Mouse (Mus musculus): ENCODE measurements at regions not wholly inside any gene's neighbourhood (a gene's known extent, or its start where the extent isn't known, plus 50 kb on each side); places are given as distances from the start of the nearest gene placed in this dataset.
"Not testable (repeated sequence)": the region's sequence is repeated elsewhere in the genome, so short reads cannot be mapped to it uniquely, and the experiment has no call there.

DNA sequence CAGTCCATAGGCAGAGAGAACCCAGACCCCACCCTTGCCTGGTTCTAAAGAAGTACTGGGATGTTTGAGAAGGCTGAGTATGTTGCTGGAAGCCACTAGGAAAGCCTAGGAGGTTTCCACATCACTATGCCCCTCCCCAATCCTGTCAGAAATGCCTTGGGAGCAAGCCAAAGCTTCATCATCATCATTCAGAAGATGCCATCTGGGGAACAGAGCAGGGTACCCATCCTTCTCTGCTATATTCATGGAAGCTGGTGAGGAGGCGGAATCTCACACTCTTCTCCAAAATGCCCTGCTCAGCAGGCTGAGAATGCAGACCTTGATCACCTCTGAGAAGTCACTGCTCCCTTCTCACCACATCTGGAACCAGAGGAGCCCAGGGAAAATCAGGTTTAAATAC lies 200.7 kb downstream of the Plxna1 start:
- DNase-seq = no peak

DNA sequence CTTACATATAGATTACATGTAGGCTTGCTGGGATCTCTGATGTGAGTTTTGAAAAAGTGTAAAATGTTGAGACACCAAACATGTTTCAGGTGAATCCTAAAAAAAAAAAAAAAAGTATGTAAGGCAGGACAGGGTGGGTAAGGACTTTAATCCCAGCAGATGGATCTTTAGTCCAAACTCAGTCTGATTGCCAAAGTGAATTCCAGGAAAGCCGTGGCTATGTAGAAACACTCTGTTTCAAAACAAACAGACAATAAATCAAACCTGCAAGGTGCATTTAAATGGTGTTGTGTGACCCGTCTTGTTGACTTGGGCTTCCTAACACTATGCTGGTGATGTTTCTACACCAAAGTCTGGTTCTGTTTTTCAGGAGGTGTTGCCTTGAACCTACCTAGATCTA lies 192.9 kb downstream of the Plxna1 start:
- DNase-seq = no peak

DNA sequence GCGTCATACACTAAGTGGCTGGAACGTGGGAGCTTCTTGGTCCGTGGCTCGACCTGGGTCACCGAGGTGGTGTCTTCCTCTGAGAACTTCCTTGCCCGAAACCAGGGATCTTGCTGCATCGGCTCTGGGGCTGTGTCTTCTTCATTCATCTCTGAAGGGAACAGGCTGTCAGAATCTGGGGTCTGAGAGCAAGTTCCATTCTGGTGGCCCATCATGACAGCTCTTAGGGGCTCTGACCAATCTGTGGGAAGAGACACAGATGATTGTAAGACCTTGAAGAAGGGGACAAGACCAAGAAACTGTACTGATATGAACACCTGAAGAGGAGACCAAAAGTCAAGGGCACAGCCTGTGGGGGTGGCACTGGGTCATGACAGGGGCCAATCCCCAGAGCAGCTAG lies 177.5 kb downstream of the Plxna1 start:
- DNase-seq = not testable (repeated sequence)

DNA sequence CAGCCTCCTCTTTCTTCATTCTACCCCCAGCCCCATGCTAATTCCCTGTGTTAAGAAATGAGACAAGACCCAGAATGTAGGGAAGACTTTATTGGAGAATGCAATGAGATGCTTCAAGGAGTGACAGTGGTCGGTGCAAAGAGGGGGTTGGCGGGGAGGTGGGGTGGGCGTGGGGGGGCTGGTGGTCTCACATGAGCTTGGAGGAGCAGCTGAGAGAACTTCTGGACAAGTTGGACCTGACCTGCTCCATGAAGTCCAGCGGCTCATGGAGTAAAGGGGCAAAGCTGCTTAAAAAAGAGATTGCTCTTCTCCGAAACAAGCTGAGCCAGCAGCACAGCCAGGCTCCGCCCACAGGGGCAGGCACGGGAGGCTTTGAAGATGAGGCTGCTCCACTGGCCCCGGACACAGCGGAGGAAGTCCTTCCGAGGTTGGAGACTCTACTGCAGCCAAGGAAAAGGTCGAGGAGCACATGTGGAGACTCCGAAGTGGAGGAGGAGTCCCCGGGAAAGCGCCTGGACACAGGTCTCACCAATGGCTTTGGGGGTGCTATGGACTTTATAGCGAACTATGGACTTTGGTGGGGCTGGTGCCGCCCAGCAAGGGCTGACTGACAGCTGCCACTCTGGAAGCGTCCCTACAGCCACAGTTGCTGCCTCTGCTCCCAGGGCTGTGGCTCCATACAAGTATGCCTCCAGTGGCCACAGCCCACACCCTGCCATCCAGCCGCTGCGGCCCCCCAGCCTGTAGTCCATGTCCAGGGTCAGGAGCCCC lies 161.7 kb downstream of the Plxna1 start:
- not testable (repeated sequence) for DNase-seq

DNA sequence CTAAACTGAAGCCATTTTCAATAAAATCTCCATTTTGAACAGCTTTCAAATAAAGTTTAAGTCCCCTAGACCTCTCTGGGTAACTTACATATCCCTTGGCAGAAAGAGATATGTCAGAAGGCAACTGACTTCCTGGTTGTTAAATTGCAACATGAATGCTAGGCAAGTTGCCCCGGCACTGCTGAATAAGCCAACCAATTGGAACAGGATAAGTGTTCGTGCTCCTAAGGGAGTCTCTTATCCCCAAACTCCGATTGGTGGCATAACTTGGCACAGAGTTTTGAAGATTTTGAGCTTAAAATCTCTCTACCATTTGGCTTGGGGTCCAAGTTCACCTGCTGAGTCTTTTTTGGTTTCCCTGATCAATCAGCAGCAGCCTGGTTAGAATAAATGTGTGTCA lies 147.4 kb downstream of the Plxna1 start:
- DNase-seq = no peak

DNA sequence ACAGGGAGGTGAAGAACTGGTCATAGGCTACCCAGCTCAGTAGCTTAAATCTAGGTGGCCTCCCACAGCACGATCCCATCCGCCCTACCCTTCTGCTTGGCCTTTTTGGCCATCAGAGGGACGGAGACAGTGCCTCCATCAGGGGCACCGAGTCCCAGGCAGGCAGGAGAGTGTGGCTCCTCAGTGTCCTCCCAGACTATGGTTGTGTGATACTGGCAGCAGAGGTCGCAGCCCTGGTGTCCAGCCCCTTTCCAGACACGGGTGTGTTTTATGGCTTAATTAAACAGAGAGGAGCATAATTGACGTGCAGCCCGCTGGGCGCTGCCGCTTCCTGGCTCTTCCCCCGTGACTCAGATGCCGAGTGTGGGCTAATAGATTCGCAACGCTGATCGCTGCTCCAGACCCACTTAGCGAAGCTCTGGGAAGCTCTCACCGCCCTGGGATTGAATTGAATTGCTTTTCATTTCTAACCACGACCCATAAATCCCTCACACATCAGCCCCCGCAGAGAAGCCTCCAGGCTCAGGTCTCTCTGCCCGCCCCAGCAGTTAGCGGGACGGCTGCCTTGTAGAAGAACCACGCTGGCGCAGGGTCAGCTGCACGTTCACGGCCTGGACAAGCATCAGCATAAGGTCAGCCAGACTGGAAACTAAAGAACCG lies 126.9 kb downstream of the Plxna1 start:
- peak; percentile 20 for DNase-seq

DNA sequence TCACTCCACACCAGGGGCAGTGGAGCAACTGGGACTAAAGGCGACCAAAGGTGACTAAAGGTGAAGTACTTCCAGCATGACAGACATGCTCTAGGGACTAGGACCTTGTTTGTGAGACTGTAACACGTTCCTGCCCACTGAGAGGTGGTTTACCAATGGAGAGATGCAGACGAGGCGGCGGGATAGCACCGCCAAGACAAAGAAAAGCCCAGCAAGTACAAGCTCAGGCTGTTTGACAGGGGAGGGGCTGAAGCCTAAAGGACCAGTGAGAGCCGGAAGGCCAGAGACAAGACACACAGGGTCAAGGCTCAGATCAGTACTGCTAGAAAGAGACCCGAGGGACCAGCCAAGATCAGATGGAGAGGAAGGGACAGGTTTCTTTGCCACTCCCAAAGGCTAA lies 126.2 kb downstream of the Plxna1 start:
- no peak for DNase-seq

DNA sequence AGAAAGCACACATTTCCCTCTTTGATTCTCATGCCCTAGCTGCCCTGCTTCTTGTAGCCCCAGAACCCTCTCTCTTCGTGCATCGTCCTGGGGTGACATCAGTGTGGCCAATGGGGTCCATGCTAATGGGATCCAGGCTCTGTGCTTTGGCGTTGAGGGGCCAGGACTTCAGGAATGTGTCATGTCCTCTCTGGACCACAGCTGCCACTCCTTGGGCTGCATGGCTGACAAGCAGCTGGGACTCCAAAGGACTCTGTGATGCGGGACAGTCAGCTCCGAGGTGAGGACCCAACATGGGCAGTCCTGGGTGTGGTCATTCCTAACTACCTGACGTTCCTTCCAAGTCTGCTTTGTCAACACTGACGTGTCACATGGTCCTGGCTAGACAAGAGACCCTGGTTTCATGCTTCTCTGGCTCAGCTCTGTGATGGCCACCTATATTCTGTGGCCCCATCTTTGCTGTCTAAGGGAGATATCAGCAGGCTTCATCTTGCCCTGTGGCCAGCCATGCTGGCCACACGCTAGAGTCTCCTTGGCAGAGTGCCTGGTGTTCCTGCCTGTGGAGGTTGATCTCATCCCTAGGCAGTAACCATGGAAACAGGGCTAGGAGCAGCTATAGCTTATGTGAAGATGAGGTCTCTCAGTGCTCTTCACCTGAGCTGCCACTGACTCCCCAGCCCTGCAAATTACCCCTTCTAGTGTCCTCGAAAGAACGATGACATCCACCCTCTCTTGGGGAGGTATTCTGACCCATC lies 125.4 kb downstream of the Plxna1 start:
- peak; percentile 88 for DNase-seq

DNA sequence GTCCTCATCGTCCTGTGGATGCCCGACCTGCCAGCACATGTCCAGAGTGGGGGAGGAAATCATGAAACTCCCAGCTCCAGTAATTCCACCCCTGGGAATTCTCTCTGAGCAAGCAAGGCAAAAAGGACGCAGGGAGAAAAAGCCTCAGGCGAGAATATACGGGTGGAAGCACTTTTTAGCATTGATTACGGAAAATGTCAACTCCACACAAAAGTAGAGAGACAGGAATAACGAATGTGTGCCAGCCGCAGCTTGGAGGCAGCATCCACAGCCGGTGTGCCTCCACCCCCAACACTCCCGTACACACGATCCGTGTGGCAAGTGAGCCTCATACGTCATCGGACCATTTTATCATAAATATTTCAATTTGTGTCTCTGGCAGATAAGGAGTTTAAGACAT lies 123.5 kb downstream of the Plxna1 start:
- peak; percentile 33 for DNase-seq

DNA sequence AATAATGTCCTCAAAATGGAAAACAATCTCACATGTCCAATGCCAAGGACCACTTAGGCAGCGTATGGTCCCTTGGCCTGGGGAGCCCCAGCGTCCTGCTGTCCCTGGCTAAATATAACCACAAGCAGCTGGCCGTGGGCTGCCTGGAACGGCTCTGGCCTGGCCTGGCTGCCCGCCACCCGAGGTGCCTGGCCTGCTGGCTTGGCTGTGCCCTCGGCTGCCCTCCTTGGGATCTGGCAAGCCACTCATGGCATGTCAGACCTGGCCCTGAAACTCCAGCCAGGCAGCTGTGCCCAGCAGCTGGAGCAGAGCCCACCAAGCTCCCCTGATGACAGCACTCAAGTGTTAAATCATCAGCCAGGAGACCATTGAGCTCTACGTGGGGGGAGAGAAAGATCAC lies 122.9 kb downstream of the Plxna1 start:
- DNase-seq = peak; percentile 92

DNA sequence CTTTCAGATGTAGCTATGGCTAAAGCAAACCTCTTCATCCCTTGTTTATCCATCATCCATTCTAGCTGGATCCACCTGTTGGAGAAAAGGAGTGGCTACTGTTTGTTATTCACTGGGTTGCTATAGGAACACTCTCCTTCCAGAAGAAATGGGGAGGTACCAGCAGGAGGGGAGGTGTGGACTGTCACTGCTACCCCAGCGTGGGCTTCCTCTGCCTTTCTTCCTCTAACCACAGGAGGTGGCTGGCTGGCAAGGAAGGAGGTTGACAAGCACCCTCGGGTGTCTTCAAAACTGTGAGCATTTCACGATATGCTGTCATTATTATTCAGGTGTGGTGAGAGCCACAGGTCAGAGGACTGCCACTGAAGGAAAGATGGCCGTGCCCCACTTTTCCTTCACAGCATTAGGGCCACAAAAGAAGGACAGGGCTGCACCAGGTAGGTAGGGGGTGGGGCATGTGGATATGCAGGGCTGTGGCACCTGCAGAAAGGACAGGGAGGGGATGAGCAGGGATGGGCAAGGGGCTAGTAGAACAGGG lies 122.2 kb downstream of the Plxna1 start:
- DNase-seq = peak; percentile 27

DNA sequence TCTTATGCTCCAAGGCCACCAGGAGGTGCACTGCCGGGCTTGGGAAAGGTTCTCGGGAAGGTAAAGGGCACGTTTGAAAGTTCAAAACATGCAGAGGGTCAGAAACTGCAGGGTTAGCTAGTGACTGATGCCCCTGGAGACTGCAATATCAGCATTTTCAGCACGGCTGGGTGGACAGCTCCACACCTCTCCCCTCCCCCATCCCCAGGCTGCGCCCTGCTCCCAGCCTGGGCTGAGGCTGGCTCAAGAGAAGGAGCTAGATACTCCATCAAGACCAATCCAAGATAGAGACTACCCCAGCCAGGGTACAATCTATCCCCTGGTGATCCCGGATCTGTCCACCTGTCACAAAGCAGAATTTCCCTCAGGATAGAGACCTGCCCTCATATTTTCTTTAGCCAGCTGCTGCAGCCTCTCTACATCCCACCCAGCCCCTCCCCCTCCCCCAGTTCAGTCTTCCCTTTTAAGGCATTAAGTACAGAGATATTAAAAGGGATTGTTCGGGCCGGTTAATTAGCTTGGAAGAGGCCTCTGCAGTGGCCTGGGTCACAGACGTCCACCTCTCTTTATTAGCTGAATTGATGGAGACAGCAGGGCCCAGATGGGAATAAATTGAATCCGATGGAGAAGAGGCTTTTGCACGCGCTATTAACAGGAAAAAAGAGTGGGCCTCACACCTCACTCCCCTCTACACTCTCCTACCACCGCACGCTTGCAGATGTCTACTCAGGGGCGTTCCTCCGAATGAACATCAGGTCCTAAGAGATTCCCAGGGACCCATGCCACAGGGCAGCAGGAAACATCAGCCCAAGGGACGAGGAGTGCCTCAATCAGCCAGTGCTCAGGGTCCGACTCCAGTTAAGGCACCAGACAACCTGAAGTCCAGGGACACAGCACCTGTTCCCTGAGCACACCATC lies 119.8 kb downstream of the Plxna1 start:
- DNase-seq = no peak

DNA sequence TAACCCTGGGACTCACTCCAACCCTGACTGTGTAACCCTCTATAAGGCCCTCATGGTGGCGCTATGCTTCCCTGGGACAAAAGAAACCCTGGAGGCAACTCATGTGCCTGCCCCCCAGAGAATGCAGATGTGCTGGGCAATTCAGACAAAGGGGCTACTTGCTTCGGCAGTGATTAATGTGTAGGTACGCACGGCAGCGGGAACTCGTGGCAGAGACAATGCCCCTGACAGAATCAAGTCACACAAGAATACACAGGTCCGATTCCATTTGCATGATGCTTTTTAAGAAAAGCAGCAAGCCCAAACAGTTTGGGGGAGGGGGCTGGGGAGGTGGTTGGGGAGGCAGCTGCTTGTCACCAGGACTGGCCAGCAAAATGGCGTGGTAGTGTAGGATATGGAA lies 116.9 kb downstream of the Plxna1 start:
- DNase-seq = no peak

DNA sequence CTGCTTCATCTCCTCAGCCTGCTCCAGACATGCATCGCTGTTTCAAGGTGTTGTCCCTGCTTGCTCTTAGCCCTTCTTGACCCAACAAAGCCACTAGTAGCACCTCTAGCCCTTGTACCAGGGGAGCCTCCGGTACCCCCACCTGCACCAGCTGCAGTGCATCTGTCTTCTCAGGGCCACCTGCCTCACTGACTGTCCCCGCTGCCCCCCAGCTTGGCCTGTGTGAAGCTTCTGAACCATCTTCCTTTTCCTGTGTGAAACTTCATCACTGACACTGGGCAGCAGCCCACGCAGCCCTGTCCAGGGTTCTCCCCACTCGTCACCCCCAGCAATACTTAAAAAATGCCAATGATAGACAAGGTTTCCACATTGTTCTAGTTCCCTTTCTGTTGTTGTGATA lies 116.2 kb downstream of the Plxna1 start:
- DNase-seq = no peak

DNA sequence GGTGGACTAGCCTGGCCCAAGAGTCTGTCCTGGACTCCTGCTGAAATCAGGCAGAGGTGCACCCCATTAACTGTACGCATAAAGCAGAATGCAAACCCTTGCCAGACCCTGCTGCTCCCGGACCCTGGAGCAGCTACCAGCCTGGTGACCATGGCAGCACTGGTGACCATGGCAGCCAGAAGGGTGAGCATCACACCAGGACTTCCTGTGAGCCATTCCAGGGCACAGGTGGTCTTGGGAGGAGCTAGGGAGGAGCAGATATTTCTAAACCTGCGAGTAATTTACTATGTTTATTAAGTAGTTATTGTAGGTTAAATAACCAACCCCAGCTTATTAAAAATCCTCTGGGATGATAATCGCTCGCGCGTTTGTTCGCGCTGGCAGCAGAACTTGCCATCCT lies 113.8 kb downstream of the Plxna1 start:
- DNase-seq = no peak

DNA sequence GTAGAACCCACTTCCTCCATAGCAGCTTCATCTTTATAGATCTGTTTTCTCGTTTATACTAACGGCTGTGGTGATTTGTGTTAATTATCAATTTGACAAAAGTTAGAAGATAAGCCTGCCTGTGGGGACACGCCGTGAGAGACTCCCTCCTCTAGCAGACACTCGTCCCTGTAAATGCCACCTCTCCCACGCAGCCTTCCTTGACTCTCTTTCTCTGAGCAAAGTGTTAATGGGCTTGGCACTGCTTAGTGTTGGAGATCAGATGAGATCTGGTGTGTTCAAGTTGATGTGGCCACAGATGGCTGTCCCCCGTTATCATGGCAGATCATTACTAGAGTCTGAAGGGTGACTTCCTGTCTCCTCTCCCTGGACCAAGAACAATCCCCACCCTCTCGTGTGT lies 113.1 kb downstream of the Plxna1 start:
- no peak for DNase-seq

DNA sequence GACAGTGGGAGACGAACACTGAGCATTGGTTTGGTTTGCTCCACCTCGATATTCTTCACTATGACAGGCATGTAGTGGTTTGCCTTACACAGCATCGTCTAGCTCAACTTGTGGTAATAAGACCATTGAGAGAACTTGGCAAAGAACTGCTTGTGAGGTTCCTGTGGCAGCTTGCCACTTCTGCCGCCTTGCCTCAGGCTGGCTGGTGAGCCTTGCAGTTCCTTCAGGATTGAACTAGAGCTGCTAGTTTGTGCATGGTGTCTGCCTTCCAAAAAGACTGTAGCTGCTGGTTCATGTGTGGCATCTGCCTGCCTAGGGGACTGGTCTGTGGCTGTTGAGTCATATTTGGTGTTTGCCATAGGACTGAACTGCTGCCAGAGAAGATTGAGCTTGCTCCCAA lies 110.8 kb downstream of the Plxna1 start:
- no peak for DNase-seq

DNA sequence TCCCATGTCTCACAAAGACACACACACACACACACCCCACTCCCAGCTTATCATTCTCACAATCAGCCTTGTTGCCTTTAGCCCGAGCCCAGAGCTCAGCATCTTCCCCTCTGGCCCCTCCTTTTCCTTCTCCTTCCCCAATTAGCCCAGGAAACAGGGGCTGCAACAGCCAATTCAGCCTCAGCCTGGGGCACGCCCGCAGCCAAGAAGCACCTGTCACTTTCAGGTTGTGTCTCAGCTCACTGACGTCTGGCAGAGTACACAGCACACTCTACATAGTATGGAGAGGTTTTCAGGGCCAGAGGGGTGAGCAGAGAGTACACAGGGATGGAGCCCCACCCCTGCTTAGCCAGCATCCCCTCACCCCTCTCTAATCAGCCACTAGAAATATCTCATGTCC lies 106.4 kb downstream of the Plxna1 start:
- no peak for DNase-seq

DNA sequence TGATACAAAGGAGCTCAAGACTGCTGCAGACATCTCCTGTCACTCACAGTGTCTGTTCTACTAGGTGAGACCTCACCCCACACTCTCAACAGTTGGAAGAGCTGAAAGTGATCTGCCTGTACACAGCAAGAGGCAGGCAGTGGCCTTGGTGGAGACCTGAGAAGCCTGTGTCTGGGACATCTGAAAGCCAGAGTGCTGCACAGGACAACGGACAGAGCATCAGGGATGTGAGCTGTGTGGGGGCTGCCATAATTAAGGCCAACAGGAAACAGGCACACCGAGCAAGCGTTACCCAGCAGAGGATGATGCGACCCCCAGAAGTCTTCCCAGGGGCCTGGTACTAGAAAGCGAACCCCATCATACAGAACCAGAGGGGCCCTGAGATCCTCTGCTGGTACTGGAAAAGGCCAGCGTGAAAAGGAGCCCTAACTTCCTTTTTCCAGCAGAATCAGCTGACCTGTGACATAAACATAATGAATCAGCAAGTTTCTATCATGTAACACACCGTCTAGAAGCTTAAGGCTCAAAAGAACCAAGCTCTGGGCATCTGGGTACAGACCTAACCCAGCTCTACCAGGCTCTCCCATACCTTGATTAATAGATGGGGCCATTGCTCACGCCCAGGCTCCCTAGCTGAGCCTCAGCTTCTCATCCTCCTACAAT lies 105.7 kb downstream of the Plxna1 start:
- no peak for DNase-seq

DNA sequence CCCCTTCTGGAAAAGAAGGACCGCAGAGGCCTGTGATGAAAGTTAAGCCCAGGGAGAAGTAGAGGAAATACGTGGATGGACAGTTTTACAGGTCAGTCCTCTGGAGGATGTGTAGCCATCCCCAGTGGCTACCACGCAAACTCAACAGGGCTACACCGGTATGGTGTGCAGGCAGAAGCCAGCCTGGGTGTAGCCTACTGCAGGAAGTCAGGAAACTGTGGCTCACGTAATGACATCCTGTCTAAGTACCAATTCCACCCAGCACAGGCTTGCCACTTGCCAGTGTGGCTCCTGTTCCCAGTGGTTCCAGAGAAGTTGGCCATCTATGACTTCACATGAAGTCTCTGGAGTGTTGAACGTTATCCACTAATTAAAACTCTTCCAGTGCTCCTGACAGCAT lies 105.0 kb downstream of the Plxna1 start:
- DNase-seq = no peak

DNA sequence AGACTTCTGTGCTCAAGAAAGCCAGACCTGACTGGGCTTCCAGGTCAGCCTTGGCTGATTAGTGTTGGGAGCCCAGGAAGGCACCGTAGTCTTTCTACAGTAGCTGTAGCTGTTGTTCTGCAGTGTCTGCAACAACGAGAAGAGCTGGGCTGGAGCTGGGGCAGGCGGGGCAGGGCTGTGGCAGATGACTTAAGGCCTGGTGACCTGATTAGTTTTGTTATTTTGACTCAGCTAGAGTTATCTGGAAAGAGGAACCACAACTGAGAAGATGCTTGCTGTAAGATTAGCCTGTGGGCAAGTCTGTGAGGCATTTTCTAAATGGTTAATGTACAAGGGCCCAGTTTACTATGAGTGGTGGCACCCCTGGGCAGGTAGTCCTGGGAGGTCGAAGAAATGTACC lies 104.3 kb downstream of the Plxna1 start:
- no peak for DNase-seq

DNA sequence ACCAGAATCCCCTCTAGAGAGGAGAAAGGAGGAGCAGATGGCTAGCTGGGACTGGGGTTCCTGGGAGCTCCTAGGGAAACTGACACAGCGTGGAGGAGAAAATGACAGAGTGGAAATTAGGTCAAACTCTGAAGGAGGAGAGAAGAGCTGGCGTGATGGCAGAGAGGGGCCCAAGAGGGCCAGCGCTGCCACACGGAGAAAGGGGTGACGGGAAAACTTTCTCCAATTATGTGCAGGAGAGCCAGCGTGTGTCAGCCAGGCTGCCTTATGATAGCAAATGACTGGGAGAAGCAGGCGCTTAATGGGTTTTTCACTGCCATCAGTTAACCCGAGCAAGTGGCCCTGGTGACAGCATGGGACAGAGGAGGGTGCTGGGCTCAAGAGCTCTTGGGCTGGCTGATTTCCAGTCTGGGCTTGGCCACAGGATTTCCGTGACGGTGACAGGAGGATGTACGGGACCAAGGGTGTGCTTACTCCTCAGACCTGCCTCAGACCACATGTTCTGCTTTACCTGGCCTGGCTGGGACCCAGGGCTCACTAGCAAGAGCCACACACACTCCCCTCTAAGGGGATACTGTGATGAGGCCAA lies 102.9 kb downstream of the Plxna1 start:
- DNase-seq = peak; percentile 22

All from cerebellum, adult 8-10 months (tissue).